Mouse (Mus musculus) testis, adult 2 months (tissue): ENCODE results near the gene Mgrn1.

Source experiments
- CTCF ChIP-seq: fragments of 200-500 bp; IDR thresholded peaks from 2 replicates; pipeline ENCODE4 v1.5.1; 2012; ENCODE audit warnings: low read depth, mild to moderate bottlenecking, inconsistent platforms, low read length, moderate library complexity; ENCODE audit not compliant: control insufficient read depth, insufficient read depth, insufficient replicate concordance
- POLR2A ChIP-seq: fragments of 200-500 bp; IDR thresholded peaks from 2 replicates; pipeline ENCODE4 v1.6.1; 2012; ENCODE audit warnings: low read depth, mild to moderate bottlenecking, inconsistent platforms, low read length, moderate library complexity; ENCODE audit not compliant: control insufficient read depth

DNA sequence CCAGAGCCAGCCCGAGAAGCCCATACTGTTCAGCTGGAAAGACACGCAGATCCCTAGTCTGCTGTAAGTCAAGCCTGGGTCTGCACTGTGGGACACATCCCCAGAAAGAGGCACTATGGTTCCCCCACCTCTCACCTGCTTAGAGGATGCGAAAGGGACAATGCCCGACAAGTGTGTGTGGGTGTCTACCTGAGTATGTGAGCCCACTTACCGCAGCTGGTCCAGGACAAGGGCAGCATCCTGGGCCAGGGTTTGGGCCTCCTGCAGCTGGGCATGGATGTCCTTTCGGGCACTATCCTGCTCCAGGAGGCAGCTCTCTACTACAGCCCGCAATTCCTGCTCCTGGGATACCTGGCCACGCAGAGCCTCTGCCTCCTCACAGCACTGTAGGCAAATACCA lies 56.8 kb downstream of the Mgrn1 start:
- TF ChIP-seq CTCF = no peak
- TF ChIP-seq POLR2A = no peak
